Mouse (Mus musculus) MEL-GATA-1-ER (cell line): Measurements from ENCODE around the gene Nav2.

Experiments
- DNase-seq: peaks from one replicate; pipeline ENCODE4 v3.0.0-alpha.2; 2012; ENCODE audit warnings: low read depth; ENCODE audit errors: extremely low read depth

The Nav2 gene

GRCm38 (mm10) chr7:48932138-48932537 lies 23.6 kb downstream of the Nav2 start:
- DNase-seq: no peak

- DNase-seq: no peak
Measured at GRCm38 (mm10) chr7:48934816-48935215, 26.3 kb downstream of the Nav2 start.

- DNase-seq: peak; percentile 50
Measured at GRCm38 (mm10) chr7:48937562-48937961, 29.0 kb downstream of the Nav2 start.

- DNase-seq: peak; percentile 50
Measured at GRCm38 (mm10) chr7:48938190-48938589, 29.7 kb downstream of the Nav2 start.

GRCm38 (mm10) chr7:48948381-48949108 lies 40.0 kb downstream of the Nav2 start:
- DNase-seq: peak; percentile 76

- DNase-seq: no peak
Measured at GRCm38 (mm10) chr7:48954501-48954900, 46.0 kb downstream of the Nav2 start.

- no peak for DNase-seq
Measured at GRCm38 (mm10) chr7:48958528-48959315, 50.2 kb downstream of the Nav2 start.

- no peak for DNase-seq
Measured at GRCm38 (mm10) chr7:48959316-48959661, 50.8 kb downstream of the Nav2 start.

- no peak for DNase-seq
Measured at GRCm38 (mm10) chr7:48960152-48960551, 51.6 kb downstream of the Nav2 start.

GRCm38 (mm10) chr7:48961501-48961900 lies 53.0 kb downstream of the Nav2 start:
- no peak for DNase-seq

GRCm38 (mm10) chr7:48961935-48962334 lies 53.4 kb downstream of the Nav2 start:
- no peak for DNase-seq

- DNase-seq: no peak
Measured at GRCm38 (mm10) chr7:48963112-48963511, 54.6 kb downstream of the Nav2 start.

GRCm38 (mm10) chr7:48963554-48963953 lies 55.0 kb downstream of the Nav2 start:
- DNase-seq: no peak

- no peak for DNase-seq
Measured at GRCm38 (mm10) chr7:48965796-48966512, 57.4 kb downstream of the Nav2 start.

- DNase-seq: no peak
Measured at GRCm38 (mm10) chr7:48981013-48981412, 72.5 kb downstream of the Nav2 start.

- no peak for DNase-seq
Measured at GRCm38 (mm10) chr7:48981814-48982213, 73.3 kb downstream of the Nav2 start.

- DNase-seq: no peak
Measured at GRCm38 (mm10) chr7:48982573-48982972, 74.1 kb downstream of the Nav2 start.

- peak; percentile 80 for DNase-seq
Measured at GRCm38 (mm10) chr7:48991911-48992552, 83.5 kb downstream of the Nav2 start.

GRCm38 (mm10) chr7:48995171-48995570 lies 86.7 kb downstream of the Nav2 start:
- DNase-seq: no peak

- no peak for DNase-seq
Measured at GRCm38 (mm10) chr7:48995701-48996100, 87.2 kb downstream of the Nav2 start.

GRCm38 (mm10) chr7:48996829-48997228 lies 88.3 kb downstream of the Nav2 start:
- no peak for DNase-seq

GRCm38 (mm10) chr7:48998097-48998496 lies 89.6 kb downstream of the Nav2 start:
- no peak for DNase-seq
